Mouse (Mus musculus) spleen, postnatal 0 days (tissue): Measurements from ENCODE around the gene Fgf10. TPM values are rescaled to one million over a fixed set of nuclear protein-coding genes. Genes with fewer than 3 reads are reported as not detected.

Experiments
- polyA plus RNA-seq: library from polyadenylated mRNA; unstranded; fragments of >200 nt; fragmentation: Nextera tagmentation; extraction: Ambion mirVana; gene quantifications from 2 replicates; pipeline ENCODE4 v1.2.1, GENCODE M21; 2015

The Fgf10 gene
- polyA plus RNA-seq, result 0.32 and 0.45 TPM in 2 replicates

DNA sequence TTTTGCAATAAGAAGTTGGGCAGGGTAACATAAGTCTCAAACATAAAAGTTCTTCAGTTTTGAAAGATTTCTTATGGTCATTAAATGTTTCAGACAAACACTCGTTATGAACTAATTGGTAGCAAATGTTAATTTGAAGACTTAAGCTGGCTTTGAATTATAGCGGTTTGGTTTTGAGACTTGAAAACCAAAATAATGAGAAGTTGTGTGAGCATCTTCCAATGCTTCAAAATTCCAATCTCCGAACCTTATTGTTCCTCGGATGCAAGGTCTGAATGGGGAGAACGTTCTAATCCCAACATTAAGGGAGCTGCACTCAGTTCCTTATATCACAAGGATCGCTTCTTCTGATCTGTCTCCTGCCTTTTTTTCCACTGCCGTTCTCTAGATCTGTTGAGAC lies at the start of gene Fgf10:
Gene Fgf10, plus strand, starts transcription at position 301 of the 400 bp plus-strand sequence.

